Mouse (Mus musculus): ENCODE data around the gene Tcfl5. TPM values are rescaled to one million over a fixed set of nuclear protein-coding genes. Genes with fewer than 3 reads are reported as not detected.

Tcfl5 gene
- total and polyA plus RNA-seq, 3 experiments, result not detected

DNA sequence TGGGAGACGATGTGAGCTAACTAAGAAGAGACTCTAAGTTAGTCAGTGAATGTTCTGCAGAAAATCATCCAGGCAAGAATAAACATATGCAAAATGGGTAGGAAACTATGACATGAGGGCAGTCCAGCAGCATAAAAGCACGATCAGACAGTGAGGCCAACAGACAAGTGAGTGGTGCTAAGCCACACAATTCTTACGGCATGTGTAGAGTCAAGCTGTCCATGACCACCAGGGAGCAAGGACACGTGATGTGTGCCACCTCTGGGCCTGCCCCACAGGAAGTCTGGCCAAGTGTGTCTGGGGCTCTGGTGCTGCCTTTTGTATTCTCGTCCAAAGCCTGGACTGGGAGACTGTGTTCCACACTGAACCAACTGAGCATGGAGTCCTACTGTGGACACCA, 47.3 kb upstream of the Tcfl5 start (continued):
- TF ChIP-seq ELF1 (IDR thresholded peaks at IDR 0.05; ENCODE audit: low read depth, low read length) (no peak), RCOR1 (conservative IDR thresholded peaks at IDR 0.05; ENCODE audit: low read depth, low read length) (no peak), ZNF384 (IDR thresholded peaks at IDR 0.05; ENCODE audit: low read depth, low read length) (no peak), JUN (IDR thresholded peaks at IDR 0.05; ENCODE audit: insufficient read depth, low read depth, low read length) (peak; percentile 75)

DNA sequence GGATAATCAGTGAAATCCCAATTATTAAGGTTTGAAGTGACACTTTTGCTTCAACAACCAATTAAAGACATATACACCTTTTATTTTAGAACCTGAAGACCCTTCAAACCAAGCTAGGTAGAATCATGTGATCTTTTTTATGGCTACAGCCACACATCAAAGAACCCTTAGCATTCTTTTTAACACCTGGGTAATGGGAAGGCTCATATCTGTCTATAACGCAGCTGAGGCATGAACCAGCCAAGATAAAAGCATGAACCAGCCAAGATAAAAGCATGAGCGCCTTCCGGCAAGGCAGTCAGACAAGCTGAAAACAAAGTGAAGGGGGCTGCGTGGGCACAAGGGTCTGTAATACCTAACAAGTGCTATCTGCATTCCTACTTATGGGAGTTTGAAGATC, 41.5 kb upstream of the Tcfl5 start:
- no peak overlapping the region for H3K4me3 ChIP-seq (replicated peaks in 1 of 3; ENCODE audit: low read depth in 2 of 3, low read length in 2 of 3, poor library complexity in 1 of 3)
- no peak overlapping the region for H3K27ac ChIP-seq (ENCODE audit: insufficient read depth, low read depth)
- H3K27me3 ChIP-seq (replicated peaks), result no peaks in the 10 kb centered on the region
- in situ Hi-C loops (cut with MboI; ENCODE audit: low pct_ligation_motif_present, low pct_unique_long_range_greater_than_20kb, low sequenced_read_pairs) (no loop called here), dilution Hi-C loops (cut with MboI; ENCODE audit: extremely low pct_ligation_motif_present, extremely low pct_unique_long_range_greater_than_20kb, low sequenced_read_pairs) (no loop called here)
- H3K4me1 ChIP-seq (ENCODE audit: control insufficient read depth in 1 of 2, insufficient read depth in 2 of 2), result peaks cover 0 to 1% of the 10 kb centered on the region in 2 experiments; a peak in 2 of 4 replicates
- no peak overlapping the region for H3K9ac ChIP-seq (ENCODE audit: insufficient read depth, low read depth)
- H3K9me3 ChIP-seq (replicated peaks; ENCODE audit: low read length), result no peaks in the 10 kb centered on the region
- TF ChIP-seq MXI1 (IDR thresholded peaks at IDR 0.05; ENCODE audit: low read depth, low read length) (no peak), TBP (conservative IDR thresholded peaks at IDR 0.05; ENCODE audit: low read depth, low read length) (no peak), SIN3A (IDR thresholded peaks at IDR 0.05; ENCODE audit: low read length) (no peak), ZMIZ1 (IDR thresholded peaks at IDR 0.05; ENCODE audit: low read depth, low read length) (no peak), POLR2A (IDR thresholded peaks at IDR 0.05; ENCODE audit: low read depth, low read length) (no peak), MEF2A (IDR thresholded peaks at IDR 0.05; ENCODE audit: borderline replicate concordance, low read depth, low read length) (no peak), MYC (IDR thresholded peaks at IDR 0.05; ENCODE audit: low read depth, low read length) (no peak), IRF4 (IDR thresholded peaks at IDR 0.05; ENCODE audit: low read depth, low read length) (no peak), CHD1 (IDR thresholded peaks at IDR 0.05; ENCODE audit: low read depth, low read length) (no peak), GABPA (IDR thresholded peaks at IDR 0.05; ENCODE audit: insufficient replicate concordance, low read depth, low read length) (no peak)
- no peak overlapping the region for H3K4me2 ChIP-seq (ENCODE audit: insufficient read depth, low read depth, poor library complexity, severe bottlenecking)
- H3K79me2 ChIP-seq (replicated peaks; ENCODE audit: control insufficient read depth, extremely low read depth, insufficient read depth, poor library complexity, severe bottlenecking), result no peaks in the 10 kb centered on the region
- H3K36me3 ChIP-seq (replicated peaks in 1 of 2; ENCODE audit: control insufficient read depth in 1 of 2, insufficient read depth in 1 of 2, low read length in 1 of 2), result peaks cover 76 to 96% of the 10 kb centered on the region in 2 experiments
- DNase-seq (ENCODE audit: extremely low read depth), result no peak

DNA sequence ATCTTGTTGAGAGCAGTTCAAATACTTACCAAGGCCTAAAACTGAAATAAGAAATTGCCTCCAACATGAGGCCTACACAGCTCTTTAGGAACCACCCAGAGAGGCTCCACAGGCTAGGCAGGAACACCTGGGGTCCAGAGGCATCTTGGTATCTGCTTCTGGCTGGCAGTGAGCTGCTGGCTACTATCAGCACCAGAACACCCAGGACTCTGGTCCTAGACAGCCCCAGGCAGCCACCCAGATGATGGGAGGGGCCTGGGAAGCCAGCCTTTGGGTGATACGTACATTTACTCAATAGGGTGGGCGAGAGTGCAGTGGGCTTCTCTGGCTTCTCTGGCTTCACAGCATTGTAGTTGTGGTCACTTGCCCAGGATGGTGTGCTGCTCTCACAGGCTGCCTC, 41.0 kb upstream of the Tcfl5 start:
- peaks cover 71 to 94% of the 10 kb centered on the region in 2 experiments for H3K36me3 ChIP-seq (replicated peaks in 1 of 2; ENCODE audit: control insufficient read depth in 1 of 2, insufficient read depth in 1 of 2, low read length in 1 of 2)
- H3K4me3 ChIP-seq (replicated peaks in 1 of 3; ENCODE audit: low read depth in 2 of 3, low read length in 2 of 3, poor library complexity in 1 of 3), result no peak overlapping the region
- no peak overlapping the region for H3K9ac ChIP-seq (ENCODE audit: insufficient read depth, low read depth)
- dilution Hi-C loops (cut with MboI; ENCODE audit: extremely low pct_ligation_motif_present, extremely low pct_unique_long_range_greater_than_20kb, low sequenced_read_pairs) (no loop called here), in situ Hi-C loops (cut with MboI; ENCODE audit: low pct_ligation_motif_present, low pct_unique_long_range_greater_than_20kb, low sequenced_read_pairs) (no loop called here)
- no peak for DNase-seq (ENCODE audit: extremely low read depth)
- H3K4me1 ChIP-seq (ENCODE audit: control insufficient read depth in 1 of 2, insufficient read depth in 2 of 2), result peaks cover 0 to 3% of the 10 kb centered on the region in 2 experiments; a peak in 1 of 4 replicates
- no peaks in the 10 kb centered on the region for H3K9me3 ChIP-seq (replicated peaks; ENCODE audit: low read length)
- no peaks in the 10 kb centered on the region for H3K79me2 ChIP-seq (replicated peaks; ENCODE audit: control insufficient read depth, extremely low read depth, insufficient read depth, poor library complexity, severe bottlenecking)
- H3K27me3 ChIP-seq (replicated peaks), result no peaks in the 10 kb centered on the region
- H3K27ac ChIP-seq (ENCODE audit: insufficient read depth, low read depth), result no peak overlapping the region
- TF ChIP-seq IRF4 (IDR thresholded peaks at IDR 0.05; ENCODE audit: low read depth, low read length) (no peak), MYC (IDR thresholded peaks at IDR 0.05; ENCODE audit: low read depth, low read length) (no peak), CHD2 (IDR thresholded peaks at IDR 0.05; ENCODE audit: low read length) (no peak), ZMIZ1 (IDR thresholded peaks at IDR 0.05; ENCODE audit: low read depth, low read length) (no peak), TCF12 (IDR thresholded peaks at IDR 0.05; ENCODE audit: low read depth, low read length) (no peak), KAT2A (IDR thresholded peaks at IDR 0.05; ENCODE audit: insufficient replicate concordance, low read length) (no peak), MAFK (IDR thresholded peaks at IDR 0.05; ENCODE audit: insufficient replicate concordance, low read length) (no peak), GABPA (IDR thresholded peaks at IDR 0.05; ENCODE audit: insufficient replicate concordance, low read depth, low read length) (no peak)
- H3K4me2 ChIP-seq (ENCODE audit: insufficient read depth, low read depth, poor library complexity, severe bottlenecking), result no peak overlapping the region

Data from CH12.LX (cell line).